Mouse (Mus musculus): Measurements from ENCODE around the gene Ace3. TPM values are rescaled to one million over a fixed set of nuclear protein-coding genes. Genes with fewer than 3 reads are reported as not detected.

The Ace3 gene
- polyA plus RNA-seq, 2 experiments = not detected

DNA sequence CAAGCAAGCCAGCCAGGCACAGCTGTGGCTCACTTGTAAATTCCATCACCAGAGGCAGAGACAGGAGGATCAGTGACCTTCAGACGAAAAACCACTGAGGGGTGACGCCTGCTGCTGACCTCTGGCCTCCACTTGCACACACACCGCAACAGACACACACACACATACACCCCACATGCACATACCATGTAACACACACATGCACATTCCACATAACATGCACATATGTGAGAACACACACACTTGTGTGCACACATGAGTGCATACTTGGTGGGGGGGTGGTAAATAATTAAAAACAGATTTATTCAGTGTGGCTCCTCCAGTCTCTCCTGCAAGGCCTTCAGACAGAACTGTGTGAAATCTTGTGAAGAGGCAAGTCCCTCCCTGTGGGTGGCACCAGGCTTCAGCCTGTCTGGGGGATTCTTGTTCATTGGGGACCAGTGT, 42.9 kb upstream of the Ace3 start:
- DNase-seq (ENCODE audit: low spot score) (no peak), ATAC-seq (ENCODE audit: low FRiP score, low read depth) (no peak)
- WGBS = 33% methylated on average over 3 of the region's 3 CpGs

DNA sequence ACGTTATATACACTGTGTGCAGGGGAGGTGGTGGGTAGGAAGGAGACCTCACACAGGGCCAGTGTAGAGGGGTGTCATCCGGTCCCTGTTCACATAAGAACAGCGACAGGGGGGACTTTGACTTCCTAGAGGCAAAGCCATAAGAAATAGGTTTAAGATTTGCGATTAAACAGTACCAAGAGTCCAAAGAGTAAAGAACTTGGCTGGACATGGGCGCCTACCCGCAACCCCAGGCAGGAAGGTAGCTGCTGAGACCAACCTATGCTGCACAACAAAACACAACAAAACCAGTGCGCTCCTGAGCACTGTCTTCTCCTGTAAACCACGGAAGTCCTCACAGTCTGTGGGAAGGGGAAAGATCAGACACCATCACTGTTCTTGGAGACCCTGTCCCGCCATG, 42.4 kb upstream of the Ace3 start:
- H3K4me3 ChIP-seq (replicated peaks; ENCODE audit: low read length) = no peak overlapping the region
- 87% methylated on average over 9 of the region's 9 CpGs for WGBS
- no peaks in the 10 kb centered on the region for H3K9me3 ChIP-seq (ENCODE audit: control insufficient read depth, low read length)
- no peak overlapping the region for H3K4me2 ChIP-seq (replicated peaks; ENCODE audit: low read depth, low read length, severe bottlenecking)
- no peak for DNase-seq (ENCODE audit: low spot score)
- peaks cover 3% of the 10 kb centered on the region; the same call in 1 of the 2 replicates for H3K4me1 ChIP-seq (ENCODE audit: control insufficient read depth, insufficient read depth, low read length)
- no peaks in the 10 kb centered on the region for H3K36me3 ChIP-seq (ENCODE audit: control insufficient read depth, insufficient read depth, low read length)
- no peak overlapping the region for H3K9ac ChIP-seq (ENCODE audit: low read depth, low read length, severe bottlenecking)
- no peak for TF ChIP-seq POLR2A (IDR thresholded peaks at IDR 0.05; ENCODE audit: borderline replicate concordance, extremely low read depth, insufficient read depth, insufficient read length)
- H3K27ac ChIP-seq (replicated peaks; ENCODE audit: low read depth, low read length) = no peak overlapping the region
- no peaks in the 10 kb centered on the region for H3K27me3 ChIP-seq (ENCODE audit: control insufficient read depth, insufficient read depth, low read length)
- no peak for ATAC-seq (ENCODE audit: low FRiP score, low read depth)

More for the DNA sequence above, 42.9 kb upstream of the Ace3 start:
- no peak for TF ChIP-seq POLR2A (IDR thresholded peaks at IDR 0.05; ENCODE audit: borderline replicate concordance, extremely low read depth, insufficient read depth, insufficient read length)
- H3K4me2 ChIP-seq (replicated peaks; ENCODE audit: low read depth, low read length, severe bottlenecking) = no peak overlapping the region
- H3K27me3 ChIP-seq (ENCODE audit: control insufficient read depth, insufficient read depth, low read length) = no peaks in the 10 kb centered on the region
- no peaks in the 10 kb centered on the region for H3K36me3 ChIP-seq (ENCODE audit: control insufficient read depth, insufficient read depth, low read length)
- H3K4me3 ChIP-seq (replicated peaks; ENCODE audit: low read length) = no peak overlapping the region
- no peak overlapping the region for H3K27ac ChIP-seq (replicated peaks; ENCODE audit: low read depth, low read length)
- H3K9me3 ChIP-seq (ENCODE audit: control insufficient read depth, low read length) = no peaks in the 10 kb centered on the region
- H3K4me1 ChIP-seq (ENCODE audit: control insufficient read depth, insufficient read depth, low read length) = peaks cover 3% of the 10 kb centered on the region; the same call in 1 of the 2 replicates
- no peak overlapping the region for H3K9ac ChIP-seq (ENCODE audit: low read depth, low read length, severe bottlenecking)

GRCm38 (mm10) chr11:105952911-105953386, 41.5 kb upstream of the Ace3 start, which contains the start of gene Cyb561:
TSS of gene Cyb561 (minus strand) at chr11:105953336.
- no peaks in the 10 kb centered on the region for H3K36me3 ChIP-seq (ENCODE audit: control insufficient read depth, insufficient read depth, low read length)
- H3K27ac ChIP-seq (replicated peaks; ENCODE audit: low read depth, low read length) = no peak within 1 kb of the TSS
- H3K9me3 ChIP-seq (ENCODE audit: control insufficient read depth, low read length) = no peaks in the 10 kb centered on the region
- no peak within 1 kb of the TSS for H3K4me3 ChIP-seq (replicated peaks; ENCODE audit: low read length)
- WGBS = 72% methylated on average over 12 of the region's 12 CpGs
- no peak within 1 kb of the TSS for H3K4me2 ChIP-seq (replicated peaks; ENCODE audit: low read depth, low read length, severe bottlenecking)
- DNase-seq (ENCODE audit: low spot score) (no peak), ATAC-seq (ENCODE audit: low FRiP score, low read depth) (no peak)
- no peaks in the 10 kb centered on the region for H3K27me3 ChIP-seq (ENCODE audit: control insufficient read depth, insufficient read depth, low read length)
- peaks cover 3% of the 10 kb centered on the region; the same call in 1 of the 2 replicates for H3K4me1 ChIP-seq (ENCODE audit: control insufficient read depth, insufficient read depth, low read length)
- no peak for TF ChIP-seq POLR2A (IDR thresholded peaks at IDR 0.05; ENCODE audit: borderline replicate concordance, extremely low read depth, insufficient read depth, insufficient read length)
- no peak within 1 kb of the TSS for H3K9ac ChIP-seq (ENCODE audit: low read depth, low read length, severe bottlenecking)

- Histone ChIP-seq H3K27ac (replicated peaks; ENCODE audit: low read depth, low read length) (no peak overlapping the region), H3K36me3 (ENCODE audit: control insufficient read depth, insufficient read depth, low read length) (no peaks in the 10 kb centered on the region), H3K4me3 (replicated peaks; ENCODE audit: low read length) (no peak overlapping the region), H3K4me1 (ENCODE audit: control insufficient read depth, insufficient read depth, low read length) (peaks cover 3% of the 10 kb centered on the region; the same call in 1 of the 2 replicates), H3K27me3 (ENCODE audit: control insufficient read depth, insufficient read depth, low read length) (no peaks in the 10 kb centered on the region), H3K9me3 (ENCODE audit: control insufficient read depth, low read length) (no peaks in the 10 kb centered on the region), H3K9ac (ENCODE audit: low read depth, low read length, severe bottlenecking) (no peak overlapping the region), H3K4me2 (replicated peaks; ENCODE audit: low read depth, low read length, severe bottlenecking) (no peak overlapping the region)
- DNase-seq (ENCODE audit: low spot score) (peak; percentile 31), ATAC-seq (ENCODE audit: low FRiP score, low read depth) (no peak)
- WGBS = 60% methylated on average over 6 of the region's 6 CpGs
- no peak for TF ChIP-seq POLR2A (IDR thresholded peaks at IDR 0.05; ENCODE audit: borderline replicate concordance, extremely low read depth, insufficient read depth, insufficient read length)
Measured at GRCm38 (mm10) chr11:105953402-105953801, 41.1 kb upstream of the Ace3 start.

DNA sequence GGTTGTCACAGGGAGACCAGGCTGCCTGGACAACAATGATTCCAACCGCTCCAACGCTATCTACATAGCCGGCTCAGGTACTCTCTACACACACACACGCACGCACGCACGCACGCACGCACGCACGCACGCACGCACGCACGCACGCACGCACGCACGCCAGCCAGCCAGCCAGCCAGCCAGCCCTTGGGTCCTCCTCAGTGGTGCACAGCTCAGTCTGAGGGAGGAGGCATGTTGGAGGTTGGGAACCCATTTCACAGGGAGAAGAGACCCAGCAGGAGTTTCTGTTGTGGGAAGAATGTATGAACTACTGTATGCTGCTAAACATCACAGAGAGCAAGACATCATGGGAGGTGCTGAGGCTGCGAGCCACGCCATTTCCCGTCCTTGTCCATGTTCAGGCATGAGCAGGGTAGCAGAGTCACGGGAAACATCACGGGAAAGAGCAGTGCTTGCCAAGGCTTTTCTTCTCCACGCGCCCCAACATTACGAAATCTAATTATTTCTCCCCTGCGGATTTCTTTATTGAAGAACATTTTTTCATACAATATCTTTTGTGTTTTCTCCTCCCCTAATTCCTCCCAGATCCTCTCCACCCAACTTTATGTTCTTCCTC, 38.6 kb upstream of the Ace3 start:
- H3K4me1 ChIP-seq (ENCODE audit: control insufficient read depth, insufficient read depth, low read length) = peaks cover 3% of the 10 kb centered on the region; the same call in 1 of the 2 replicates
- H3K36me3 ChIP-seq (ENCODE audit: control insufficient read depth, insufficient read depth, low read length) = no peaks in the 10 kb centered on the region
- no peak for TF ChIP-seq POLR2A (IDR thresholded peaks at IDR 0.05; ENCODE audit: borderline replicate concordance, extremely low read depth, insufficient read depth, insufficient read length)
- H3K4me2 ChIP-seq (replicated peaks; ENCODE audit: low read depth, low read length, severe bottlenecking) = no peak overlapping the region
- H3K27me3 ChIP-seq (ENCODE audit: control insufficient read depth, insufficient read depth, low read length) = no peaks in the 10 kb centered on the region
- ATAC-seq (ENCODE audit: low FRiP score, low read depth) (no peak), DNase-seq (ENCODE audit: low spot score) (no peak)
- no peak overlapping the region for H3K9ac ChIP-seq (ENCODE audit: low read depth, low read length, severe bottlenecking)
- H3K9me3 ChIP-seq (ENCODE audit: control insufficient read depth, low read length) = no peaks in the 10 kb centered on the region
- H3K4me3 ChIP-seq (replicated peaks; ENCODE audit: low read length) = no peak overlapping the region
- H3K27ac ChIP-seq (replicated peaks; ENCODE audit: low read depth, low read length) = no peak overlapping the region
- WGBS = 89% methylated on average over 28 of the region's 28 CpGs
